Mouse (Mus musculus): ENCODE measurements around the gene Acot1. TPM values are rescaled to one million over a fixed set of nuclear protein-coding genes. Genes with fewer than 3 reads are reported as not detected.

Gene Acot1
- polyA plus RNA-seq, 1 experiment from 2014 or later = 45.4 TPM

Other genes starting within 250 kb of the Acot1 start
- gene Papln, start 245.9 kb upstream of the Acot1 start, polyA plus RNA-seq (2016; fragmentation: Nextera tagmentation; extraction: Ambion mirVana) = 0.12 and 0.23 TPM in 2 replicates
- gene Numb, start 87.6 kb upstream of the Acot1 start, polyA plus RNA-seq (2016; fragmentation: Nextera tagmentation; extraction: Ambion mirVana) = 33.2 and 33.4 TPM in 2 replicates
- 16.9 and 18.5 TPM in 2 replicates for gene Riox1, start 58.9 kb upstream of the Acot1 start, polyA plus RNA-seq (2016; fragmentation: Nextera tagmentation; extraction: Ambion mirVana)
- not detected in 2 replicates for gene Heatr4, start 24.6 kb upstream of the Acot1 start, polyA plus RNA-seq (2016; fragmentation: Nextera tagmentation; extraction: Ambion mirVana)
- 10.3 and 11.7 TPM in 2 replicates for gene Acot2, start 21.6 kb upstream of the Acot1 start, polyA plus RNA-seq (2016; fragmentation: Nextera tagmentation; extraction: Ambion mirVana)
- gene Acot4, start 28.9 kb downstream of the Acot1 start, polyA plus RNA-seq (2016; fragmentation: Nextera tagmentation; extraction: Ambion mirVana) = 0.15 and 0.33 TPM in 2 replicates
- not detected in 2 replicates for gene Gm49366, start 29.4 kb downstream of the Acot1 start, polyA plus RNA-seq (2016; fragmentation: Nextera tagmentation; extraction: Ambion mirVana)
- 0.32 and 0.33 TPM in 2 replicates for gene Acot3, start 42.7 kb downstream of the Acot1 start, polyA plus RNA-seq (2016; fragmentation: Nextera tagmentation; extraction: Ambion mirVana)
- not detected in 2 replicates for gene Acot5, start 59.8 kb downstream of the Acot1 start, polyA plus RNA-seq (2016; fragmentation: Nextera tagmentation; extraction: Ambion mirVana)
- 0.97 and 1.0 TPM in 2 replicates for gene Acot6, start 91.2 kb downstream of the Acot1 start, polyA plus RNA-seq (2016; fragmentation: Nextera tagmentation; extraction: Ambion mirVana)
- 6.8 and 7.8 TPM in 2 replicates for gene Dnal1, start 104.9 kb downstream of the Acot1 start, polyA plus RNA-seq (2016; fragmentation: Nextera tagmentation; extraction: Ambion mirVana)
- gene Pnma1, start 139.0 kb downstream of the Acot1 start, polyA plus RNA-seq (2016; fragmentation: Nextera tagmentation; extraction: Ambion mirVana) = 2.8 and 3.4 TPM in 2 replicates
- gene Elmsan1, start 209.4 kb downstream of the Acot1 start, polyA plus RNA-seq (2016; fragmentation: Nextera tagmentation; extraction: Ambion mirVana) = 6.8 and 7.8 TPM in 2 replicates